Mouse (Mus musculus) limb, embryonic 13.5 days (tissue): ENCODE results near the gene Gm21887. TPM values are rescaled to one million over a fixed set of nuclear protein-coding genes. Genes with fewer than 3 reads are reported as not detected.
A peak's percentile ranks its signal among the peaks of the same experiment; 100 is the strongest.
"Not testable (repeated sequence)": the region's sequence is repeated elsewhere in the genome, so short reads cannot be mapped to it uniquely, and the experiment has no call there.

Experiments
- ATAC-seq: fragments of 200-750 bp; cut with Nextera tagmentation; 2 replicates; pipeline ENCODE4 v1.8.0; 2017; ENCODE audit warnings: low read depth, moderate number of reproducible peaks, moderate TSS enrichment; ENCODE audit not compliant: low FRiP score
- H3K27ac ChIP-seq: fragments of 300-500 bp; sonication (generic); 2 replicates; pipeline ENCODE4 v1.5.1; 2015; ENCODE audit warnings: inconsistent platforms, mild to moderate bottlenecking, moderate library complexity
- H3K27me3 ChIP-seq: fragments of 300-500 bp; sonication (generic); 2 replicates; pipeline ENCODE4 v1.6.1; 2015; ENCODE audit warnings: mild to moderate bottlenecking, inconsistent platforms
- H3K36me3 ChIP-seq: fragments of 300-500 bp; sonication (generic); 2 replicates; pipeline ENCODE4 v1.6.1; 2015; ENCODE audit warnings: inconsistent platforms, mild to moderate bottlenecking, moderate library complexity
- H3K4me1 ChIP-seq: fragments of 300-500 bp; sonication (generic); 2 replicates; pipeline ENCODE4 v1.6.1; 2015; ENCODE audit warnings: inconsistent platforms
- H3K4me2 ChIP-seq: fragments of 300-500 bp; sonication (generic); replicated peaks from 2 replicates; pipeline ENCODE4 v1.6.1; 2015; ENCODE audit warnings: inconsistent platforms, mild to moderate bottlenecking, moderate library complexity
- H3K4me3 ChIP-seq: fragments of 300-500 bp; sonication (generic); 2 replicates; pipeline ENCODE4 v1.5.1; 2015; ENCODE audit warnings: moderate library complexity, mild to moderate bottlenecking, inconsistent platforms
- H3K9ac ChIP-seq: fragments of 300-500 bp; sonication (generic); 2 replicates; pipeline ENCODE4 v1.6.1; 2015; ENCODE audit warnings: mild to moderate bottlenecking, inconsistent platforms
- H3K9me3 ChIP-seq: fragments of 300-500 bp; sonication (generic); 2 replicates; pipeline ENCODE4 v1.6.1; 2016; ENCODE audit warnings: inconsistent platforms
- WGBS: fragments of 180-500 bp; shearing (Covaris S2); methylation state at CpG from one replicate; pipeline ENCODE4 v1.1.7; 2015; 5-methylcytosine and 5-hydroxymethylcytosine counted together
- polyA plus RNA-seq: library from polyadenylated mRNA; unstranded; fragments of >200 nt; fragmentation: Nextera tagmentation; extraction: Ambion mirVana; gene quantifications from 2 replicates; pipeline ENCODE4 v1.2.1, GENCODE M21; 2015

Gm21887 gene
- 209 and 230 TPM in 2 replicates for polyA plus RNA-seq

GRCm38 (mm10) chrX:170009016-170009750, at the start of gene Gm21887:
Gene Gm21887 (plus strand): TSS chrX:170009659.
- peaks cover 52% of the 10 kb centered on the region for H3K9me3 ChIP-seq
- peak within 1 kb of the TSS; percentile 33 for H3K4me2 ChIP-seq
- H3K4me3 ChIP-seq: peak within 1 kb of the TSS; percentile 51
- H3K27me3 ChIP-seq, H3K4me1 ChIP-seq: not testable (repeated sequence)
- peak within 1 kb of the TSS; percentile 72 for H3K9ac ChIP-seq
- 71% methylated on average over 116 of the region's 118 CpGs for WGBS
- peak within 1 kb of the TSS; percentile 80 for H3K27ac ChIP-seq
- peaks cover 21% of the 10 kb centered on the region for H3K36me3 ChIP-seq
- ATAC-seq: peak; percentile 83

GRCm38 (mm10) chrX:169969337-169969736, 40.1 kb upstream of the Gm21887 start:
- H3K36me3 ChIP-seq: peaks cover 19% of the 10 kb centered on the region; the same call in 1 of the 2 replicates
- H3K9ac ChIP-seq: no peak overlapping the region
- no peak overlapping the region for H3K4me3 ChIP-seq
- H3K4me1 ChIP-seq: no peaks in the 10 kb centered on the region
- 78% methylated on average over 1 of the region's 1 CpGs for WGBS
- no peaks in the 10 kb centered on the region for H3K27me3 ChIP-seq
- H3K4me2 ChIP-seq: no peak overlapping the region
- no peak overlapping the region for H3K27ac ChIP-seq
- H3K9me3 ChIP-seq: peaks cover 21% of the 10 kb centered on the region; the same call in 1 of the 2 replicates
- ATAC-seq: no peak

DNA sequence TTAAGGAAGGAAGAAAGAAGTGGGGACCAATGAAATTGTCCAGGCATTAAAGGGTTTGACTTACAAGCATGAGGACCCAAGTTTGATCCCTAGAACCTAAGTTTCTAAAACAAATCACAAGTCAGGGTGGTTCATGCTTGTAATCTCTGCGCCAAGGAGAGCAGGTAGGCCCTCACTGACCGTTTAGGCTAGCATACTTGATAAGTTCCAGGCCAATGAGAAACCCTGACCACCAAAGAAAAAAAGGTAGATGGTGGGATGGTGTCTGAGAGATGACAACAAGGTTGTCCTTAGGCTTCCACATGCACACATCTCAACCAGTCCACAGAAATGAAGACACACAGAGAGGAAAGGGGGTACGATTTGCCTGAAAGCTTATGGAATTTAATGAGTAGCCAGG, 39.7 kb upstream of the Gm21887 start:
- H3K4me3 ChIP-seq, H3K4me2 ChIP-seq, H3K4me1 ChIP-seq, H3K9ac ChIP-seq, ATAC-seq, H3K27ac ChIP-seq, H3K27me3 ChIP-seq: not testable (repeated sequence)
- Histone ChIP-seq H3K36me3 (peaks cover 19% of the 10 kb centered on the region; the same call in 1 of the 2 replicates), H3K9me3 (peaks cover 25% of the 10 kb centered on the region; the same call in 1 of the 2 replicates)
- 85% methylated on average over 3 of the region's 3 CpGs for WGBS

- not testable (repeated sequence) for ATAC-seq
- 87% methylated on average over 7 of the region's 7 CpGs for WGBS
Measured at GRCm38 (mm10) chrX:169970546-169970945, 38.9 kb upstream of the Gm21887 start.

DNA sequence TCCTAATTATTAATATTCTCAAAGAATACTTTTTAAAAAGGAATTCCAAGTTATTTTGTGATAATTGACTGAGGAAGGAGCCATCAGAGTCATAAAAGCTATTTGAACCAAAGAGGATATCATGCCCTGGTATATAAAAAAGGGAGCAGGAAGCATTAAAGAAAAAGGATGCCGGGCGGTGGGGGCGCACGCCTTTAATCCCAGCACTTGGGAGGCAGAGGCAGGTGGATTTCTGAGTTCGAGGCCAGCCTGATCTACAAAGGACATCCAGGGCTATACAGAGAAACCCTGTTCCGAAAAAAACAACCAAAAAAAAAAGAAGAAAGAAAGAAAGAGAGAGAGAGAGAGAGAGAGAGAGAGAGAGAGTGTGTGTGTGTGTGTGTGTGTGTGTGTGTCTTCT, 37.9 kb upstream of the Gm21887 start:
- H3K4me3 ChIP-seq, H3K4me2 ChIP-seq, H3K9ac ChIP-seq, H3K27me3 ChIP-seq, H3K27ac ChIP-seq, ATAC-seq: not testable (repeated sequence)
- H3K4me1 ChIP-seq: peaks cover 12% of the 10 kb centered on the region
- WGBS: 86% methylated on average over 6 of the region's 6 CpGs
- peaks cover 34% of the 10 kb centered on the region; the same call in 1 of the 2 replicates for H3K9me3 ChIP-seq
- H3K36me3 ChIP-seq: peaks cover 19% of the 10 kb centered on the region; the same call in 1 of the 2 replicates

More at GRCm38 (mm10) chrX:169970546-169970945, 38.9 kb upstream of the Gm21887 start:
- Histone ChIP-seq H3K4me1 (peaks cover 11% of the 10 kb centered on the region), H3K9me3 (peaks cover 32% of the 10 kb centered on the region; the same call in 1 of the 2 replicates), H3K36me3 (peaks cover 19% of the 10 kb centered on the region; the same call in 1 of the 2 replicates)
- H3K27ac ChIP-seq, H3K4me2 ChIP-seq, H3K4me3 ChIP-seq, H3K27me3 ChIP-seq, H3K9ac ChIP-seq: not testable (repeated sequence)

- not testable (repeated sequence) for H3K27me3 ChIP-seq, H3K27ac ChIP-seq, H3K4me2 ChIP-seq, H3K9ac ChIP-seq, H3K4me3 ChIP-seq
- ATAC-seq: 0 out of 2 replicates have a peak, but pooled peaks have one; percentile 6
- 77% methylated on average over 2 of the region's 2 CpGs for WGBS
- peaks cover 21% of the 10 kb centered on the region for H3K36me3 ChIP-seq
- H3K9me3 ChIP-seq: peaks cover 35% of the 10 kb centered on the region; the same call in 1 of the 2 replicates
- H3K4me1 ChIP-seq: peaks cover 12% of the 10 kb centered on the region
Measured at GRCm38 (mm10) chrX:169972131-169972530, 37.3 kb upstream of the Gm21887 start.

DNA sequence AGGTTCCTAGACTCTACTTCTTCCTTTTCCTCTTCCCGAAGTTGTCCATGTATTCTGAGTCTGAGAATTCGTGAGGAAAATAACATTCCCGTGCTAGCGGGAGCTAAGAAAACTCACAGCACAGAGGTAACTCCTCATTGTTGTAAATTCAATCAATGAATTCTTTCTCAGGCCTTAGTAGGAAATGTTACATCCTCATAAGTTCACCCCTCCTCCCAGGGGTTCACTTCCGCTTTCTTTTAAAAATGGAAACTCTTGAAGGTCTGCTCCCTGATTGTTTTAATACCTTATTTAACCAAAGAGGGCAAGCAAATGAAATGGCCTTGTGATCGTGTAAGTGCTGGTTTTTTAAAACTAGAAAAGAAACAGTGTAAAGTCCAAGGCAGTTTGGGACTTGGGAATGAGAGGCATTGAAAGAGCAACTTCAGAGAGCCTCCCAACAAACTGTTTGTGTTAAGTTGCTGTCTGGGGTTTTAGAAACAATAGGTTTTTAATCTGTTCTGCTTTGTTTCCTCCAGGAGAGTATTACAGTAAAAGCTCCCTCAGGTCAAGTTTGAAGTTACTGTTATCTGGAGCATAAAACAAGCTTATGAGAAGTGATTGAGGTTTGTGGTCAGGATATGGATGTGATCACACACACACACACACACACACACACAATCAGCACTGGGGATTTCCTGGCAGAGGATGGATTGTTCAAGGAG, 36.5 kb upstream of the Gm21887 start:
- peak; percentile 15; the same call in 1 of the 2 replicates for ATAC-seq
- Histone ChIP-seq H3K4me1 (peaks cover 12% of the 10 kb centered on the region), H3K36me3 (peaks cover 22% of the 10 kb centered on the region), H3K9me3 (peaks cover 39% of the 10 kb centered on the region)
- H3K4me3 ChIP-seq, H3K4me2 ChIP-seq, H3K9ac ChIP-seq, H3K27ac ChIP-seq, H3K27me3 ChIP-seq: not testable (repeated sequence)
- 72% methylated on average over 6 of the region's 6 CpGs for WGBS

DNA sequence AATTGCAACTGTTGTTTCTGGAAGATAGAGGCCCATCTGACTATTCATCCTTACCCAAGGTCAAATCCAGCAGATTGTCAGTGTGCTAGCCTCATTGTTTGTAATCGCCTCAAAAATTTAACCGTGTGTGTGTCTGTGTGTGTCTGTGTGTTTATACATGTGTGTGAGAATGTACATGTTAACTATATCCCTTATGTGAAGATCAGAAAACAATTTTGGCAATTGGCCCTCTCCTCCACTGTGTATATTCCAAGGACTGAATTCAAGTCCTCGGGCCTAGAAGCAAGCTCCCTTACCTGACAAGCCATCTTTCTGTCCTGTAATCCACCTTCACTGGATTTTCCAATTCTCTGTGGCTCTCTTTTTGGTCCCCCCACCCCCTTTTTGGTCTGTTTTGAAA, 35.7 kb upstream of the Gm21887 start:
- not testable (repeated sequence) for H3K27me3 ChIP-seq, H3K4me2 ChIP-seq, ATAC-seq, H3K27ac ChIP-seq, H3K4me3 ChIP-seq, H3K9ac ChIP-seq
- 58% methylated on average over 3 of the region's 3 CpGs for WGBS
- peaks cover 47% of the 10 kb centered on the region for H3K9me3 ChIP-seq
- peaks cover 29% of the 10 kb centered on the region for H3K36me3 ChIP-seq
- H3K4me1 ChIP-seq: peaks cover 12% of the 10 kb centered on the region

DNA sequence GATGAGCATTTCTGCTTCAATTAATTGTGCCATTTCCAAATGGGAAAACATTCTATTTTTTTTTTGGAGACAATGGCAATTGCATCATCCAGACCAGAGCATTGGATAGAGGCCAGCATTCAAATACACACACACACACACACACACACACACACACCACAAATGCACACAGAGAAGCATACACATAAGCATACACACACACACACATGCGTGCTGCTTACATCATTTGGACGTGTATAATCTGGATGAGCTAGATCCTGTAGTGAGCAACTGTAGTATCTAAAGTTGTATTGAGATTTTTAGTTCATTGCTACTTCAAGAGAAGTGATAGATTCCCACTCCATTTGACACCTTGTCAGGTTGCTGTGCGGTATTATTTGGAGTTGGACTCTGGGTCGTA, 35.0 kb upstream of the Gm21887 start:
- WGBS: 59% methylated on average over 4 of the region's 4 CpGs
- not testable (repeated sequence) for ATAC-seq
- H3K4me1 ChIP-seq: peaks cover 12% of the 10 kb centered on the region

GRCm38 (mm10) chrX:169974974-169975373, 34.5 kb upstream of the Gm21887 start:
- not testable (repeated sequence) for H3K4me2 ChIP-seq, H3K27me3 ChIP-seq, H3K9ac ChIP-seq, H3K4me3 ChIP-seq, H3K27ac ChIP-seq
- Histone ChIP-seq H3K9me3 (peaks cover 59% of the 10 kb centered on the region), H3K4me1 (peaks cover 12% of the 10 kb centered on the region), H3K36me3 (peaks cover 33% of the 10 kb centered on the region)
- 47% methylated on average over 6 of the region's 6 CpGs for WGBS
- peak; percentile 62 for ATAC-seq

More for the DNA sequence above, 35.0 kb upstream of the Gm21887 start:
- peaks cover 54% of the 10 kb centered on the region for H3K9me3 ChIP-seq
- peaks cover 32% of the 10 kb centered on the region for H3K36me3 ChIP-seq
- not testable (repeated sequence) for H3K9ac ChIP-seq, H3K4me2 ChIP-seq, H3K4me3 ChIP-seq, H3K27me3 ChIP-seq, H3K27ac ChIP-seq

DNA sequence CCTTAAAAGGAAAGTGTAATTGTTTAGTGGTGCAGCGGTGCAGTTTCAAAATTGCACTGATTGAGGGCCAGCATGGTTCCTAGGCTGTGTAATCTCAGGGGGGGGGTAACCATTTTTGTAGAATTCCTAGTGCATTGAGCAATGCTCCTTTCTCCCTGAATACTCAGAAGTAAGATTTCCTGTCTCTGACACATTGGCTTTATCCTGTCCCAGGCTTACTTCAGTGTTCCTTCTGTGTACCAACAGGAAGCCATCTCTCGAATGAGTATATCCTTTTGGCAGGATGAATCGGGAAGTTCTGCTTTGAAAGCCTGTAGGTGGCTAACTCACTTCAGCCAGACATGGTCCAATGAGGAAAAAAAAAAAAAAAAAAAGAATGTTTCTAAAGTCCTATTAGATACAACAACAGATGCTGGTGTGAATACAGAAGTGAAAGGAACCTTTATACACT, 33.8 kb upstream of the Gm21887 start:
- not testable (repeated sequence) for H3K27ac ChIP-seq, H3K27me3 ChIP-seq, H3K9ac ChIP-seq, H3K4me3 ChIP-seq, H3K4me2 ChIP-seq
- 76% methylated on average over 3 of the region's 3 CpGs for WGBS
- H3K4me1 ChIP-seq: peaks cover 12% of the 10 kb centered on the region
- H3K36me3 ChIP-seq: peaks cover 38% of the 10 kb centered on the region
- ATAC-seq: peak; percentile 1; the same call in 1 of the 2 replicates
- peaks cover 66% of the 10 kb centered on the region for H3K9me3 ChIP-seq

- H3K27ac ChIP-seq, H3K9ac ChIP-seq, H3K4me2 ChIP-seq, H3K27me3 ChIP-seq, ATAC-seq, H3K4me3 ChIP-seq: not testable (repeated sequence)
- 66% methylated on average over 5 of the region's 5 CpGs for WGBS
- H3K9me3 ChIP-seq: peaks cover 69% of the 10 kb centered on the region
- H3K36me3 ChIP-seq: peaks cover 43% of the 10 kb centered on the region
- peaks cover 12% of the 10 kb centered on the region for H3K4me1 ChIP-seq
Measured at GRCm38 (mm10) chrX:169976340-169976739, 33.1 kb upstream of the Gm21887 start.
